Mouse (Mus musculus) gonadal fat pad, adult 2 months (tissue): Measurements from ENCODE around the gene Pelo. TPM values are rescaled to one million over a fixed set of nuclear protein-coding genes. Genes with fewer than 3 reads are reported as not detected.

Experiments used
- DNase-seq: peaks from one replicate; pipeline ENCODE4 v3.0.0-alpha.2; 2012; ENCODE audit warnings: low read depth
- polyA plus RNA-seq: library from polyadenylated mRNA; depleted of rRNA; stranded (reverse); fragments of >200 nt; gene quantifications from 2 replicates; pipeline ENCODE4 v1.2.3, GENCODE M21; 2012; rRNA removed

Pelo gene
- polyA plus RNA-seq, result 26.4 and 26.8 TPM in 2 replicates

GRCm38 (mm10) chr13:115090069-115090976 lies at the start of gene Pelo:
Pelo (minus strand) TSS chr13:115090186.
- no peak for DNase-seq

GRCm38 (mm10) chr13:115138513-115138912 lies 48.5 kb upstream of the Pelo start:
- no peak for DNase-seq

GRCm38 (mm10) chr13:115136761-115137160 lies 46.8 kb upstream of the Pelo start:
- DNase-seq, result no peak

- no peak for DNase-seq
These were observed 42.4 kb upstream of the Pelo start for GRCm38 (mm10) chr13:115132435-115132834.

GRCm38 (mm10) chr13:115131381-115131780 lies 41.4 kb upstream of the Pelo start:
- no peak for DNase-seq

- DNase-seq, result no peak
These were observed 40.0 kb upstream of the Pelo start for GRCm38 (mm10) chr13:115130035-115130434.

- no peak for DNase-seq
These were observed 37.8 kb upstream of the Pelo start for GRCm38 (mm10) chr13:115127826-115128225.

- no peak for DNase-seq
These were observed 36.5 kb upstream of the Pelo start for GRCm38 (mm10) chr13:115126534-115126933.

- DNase-seq, result no peak
These were observed 35.1 kb upstream of the Pelo start for GRCm38 (mm10) chr13:115125130-115125529.

GRCm38 (mm10) chr13:115124521-115124920 lies 34.5 kb upstream of the Pelo start:
- DNase-seq, result no peak

- DNase-seq, result no peak
These were observed 28.8 kb upstream of the Pelo start for GRCm38 (mm10) chr13:115118756-115119155.

- no peak for DNase-seq
These were observed 28.2 kb upstream of the Pelo start for GRCm38 (mm10) chr13:115118195-115118594.

GRCm38 (mm10) chr13:115116930-115117621 lies 27.1 kb upstream of the Pelo start:
- DNase-seq, result no peak

GRCm38 (mm10) chr13:115109628-115110027 lies 19.6 kb upstream of the Pelo start:
- no peak for DNase-seq

GRCm38 (mm10) chr13:115107436-115107835 lies 17.4 kb upstream of the Pelo start:
- DNase-seq, result no peak

- DNase-seq, result no peak
These were observed 16.2 kb upstream of the Pelo start for GRCm38 (mm10) chr13:115106183-115106582.

GRCm38 (mm10) chr13:115102754-115103153 lies 12.8 kb upstream of the Pelo start:
- no peak for DNase-seq

GRCm38 (mm10) chr13:115101355-115102191 lies 11.6 kb upstream of the Pelo start, which contains the start of the genes Gm49395 and Itga1:
Gm49395 (minus strand) TSS chr13:115101921.
Itga1 (minus strand) TSS chr13:115101964.
- no peak for DNase-seq

- DNase-seq, result no peak
These were observed 10.6 kb upstream of the Pelo start for GRCm38 (mm10) chr13:115100381-115101177.

GRCm38 (mm10) chr13:115099381-115099780 lies 9.4 kb upstream of the Pelo start:
- no peak for DNase-seq

- no peak for DNase-seq
These were observed 8.2 kb upstream of the Pelo start for GRCm38 (mm10) chr13:115098227-115098626.
